Mouse (Mus musculus): ENCODE measurements around the gene Mctp1.
"Not testable (repeated sequence)": the region's sequence is repeated elsewhere in the genome, so short reads cannot be mapped to it uniquely, and the experiment has no call there.

Mctp1 gene

GRCm38 (mm10) chr13:76484086-76484709, 99.9 kb downstream of the Mctp1 start:
- no peak for DNase-seq

- DNase-seq = no peak
Observed at GRCm38 (mm10) chr13:76515896-76516295, 131.6 kb downstream of the Mctp1 start.

GRCm38 (mm10) chr13:76523170-76523569, 138.8 kb downstream of the Mctp1 start:
- DNase-seq = no peak

GRCm38 (mm10) chr13:76527326-76527725, 143.0 kb downstream of the Mctp1 start:
- DNase-seq = no peak

- no peak for DNase-seq
Observed at GRCm38 (mm10) chr13:76527751-76528150, 143.4 kb downstream of the Mctp1 start.

GRCm38 (mm10) chr13:76529915-76530314, 145.6 kb downstream of the Mctp1 start:
- no peak for DNase-seq

GRCm38 (mm10) chr13:76530867-76531504, 146.7 kb downstream of the Mctp1 start:
- DNase-seq = no peak

GRCm38 (mm10) chr13:76547854-76548253, 163.5 kb downstream of the Mctp1 start:
- no peak for DNase-seq

GRCm38 (mm10) chr13:76560918-76561317, 176.6 kb downstream of the Mctp1 start:
- no peak for DNase-seq

- no peak for DNase-seq
Observed at GRCm38 (mm10) chr13:76561594-76561993, 177.3 kb downstream of the Mctp1 start.

GRCm38 (mm10) chr13:76564061-76564460, 179.7 kb downstream of the Mctp1 start:
- no peak for DNase-seq

GRCm38 (mm10) chr13:76566024-76566423, 181.7 kb downstream of the Mctp1 start:
- no peak for DNase-seq

- no peak for DNase-seq
Observed at GRCm38 (mm10) chr13:76567448-76567847, 183.1 kb downstream of the Mctp1 start.

- no peak for DNase-seq
Observed at GRCm38 (mm10) chr13:76568569-76569211, 184.4 kb downstream of the Mctp1 start.

- DNase-seq = no peak
Observed at GRCm38 (mm10) chr13:76579414-76579813, 195.1 kb downstream of the Mctp1 start.

- DNase-seq = no peak
Observed at GRCm38 (mm10) chr13:76585447-76585846, 201.1 kb downstream of the Mctp1 start.

GRCm38 (mm10) chr13:76590709-76591108, 206.4 kb downstream of the Mctp1 start:
- not testable (repeated sequence) for DNase-seq

GRCm38 (mm10) chr13:76591189-76591588, 206.9 kb downstream of the Mctp1 start:
- no peak for DNase-seq

GRCm38 (mm10) chr13:76591692-76592091, 207.4 kb downstream of the Mctp1 start:
- no peak for DNase-seq

- no peak for DNase-seq
Observed at GRCm38 (mm10) chr13:76592908-76593307, 208.6 kb downstream of the Mctp1 start.

GRCm38 (mm10) chr13:76597005-76597404, 212.7 kb downstream of the Mctp1 start:
- no peak for DNase-seq

- DNase-seq = no peak
Observed at GRCm38 (mm10) chr13:76609425-76609824, 225.1 kb downstream of the Mctp1 start.

- DNase-seq = no peak
Observed at GRCm38 (mm10) chr13:76611499-76611898, 227.2 kb downstream of the Mctp1 start.

GRCm38 (mm10) chr13:76620111-76620510, 235.8 kb downstream of the Mctp1 start:
- no peak for DNase-seq

All from thymus, adult 18-20 months (tissue).